Mouse (Mus musculus) erythroid progenitor cell, adult 5-6 weeks (primary cell): Measurements from ENCODE around the gene Ptk7. TPM values are rescaled to one million over a fixed set of nuclear protein-coding genes. Genes with fewer than 3 reads are reported as not detected.

Source experiments
- ATAC-seq: replicated peaks from 2 replicates; pipeline ENCODE4 v1.8.0; 2016; ENCODE audit warnings: moderate number of reproducible peaks, mild to moderate bottlenecking, moderate TSS enrichment, inconsistent platforms; ENCODE audit not compliant: poor library complexity, low FRiP score, severe bottlenecking
- total RNA-seq, 2 experiments: library from RNA; stranded (forward) in 1 of 2; stranded (reverse) in 1 of 2; fragments of 150-400 nt in 1 of 2; fragments of 186-747, 209-891 nt in 1 of 2; gene quantifications; 2 replicates each; pipeline versions ENCODE4 v1.2.3 to v1.2.4; 2015 to 2017; ENCODE audit warnings: low replicate concordance in 2 of 2

The Ptk7 gene
- total RNA-seq, 2 experiments from 2014 or later = 0.30 TPM; not detected in 1

DNA sequence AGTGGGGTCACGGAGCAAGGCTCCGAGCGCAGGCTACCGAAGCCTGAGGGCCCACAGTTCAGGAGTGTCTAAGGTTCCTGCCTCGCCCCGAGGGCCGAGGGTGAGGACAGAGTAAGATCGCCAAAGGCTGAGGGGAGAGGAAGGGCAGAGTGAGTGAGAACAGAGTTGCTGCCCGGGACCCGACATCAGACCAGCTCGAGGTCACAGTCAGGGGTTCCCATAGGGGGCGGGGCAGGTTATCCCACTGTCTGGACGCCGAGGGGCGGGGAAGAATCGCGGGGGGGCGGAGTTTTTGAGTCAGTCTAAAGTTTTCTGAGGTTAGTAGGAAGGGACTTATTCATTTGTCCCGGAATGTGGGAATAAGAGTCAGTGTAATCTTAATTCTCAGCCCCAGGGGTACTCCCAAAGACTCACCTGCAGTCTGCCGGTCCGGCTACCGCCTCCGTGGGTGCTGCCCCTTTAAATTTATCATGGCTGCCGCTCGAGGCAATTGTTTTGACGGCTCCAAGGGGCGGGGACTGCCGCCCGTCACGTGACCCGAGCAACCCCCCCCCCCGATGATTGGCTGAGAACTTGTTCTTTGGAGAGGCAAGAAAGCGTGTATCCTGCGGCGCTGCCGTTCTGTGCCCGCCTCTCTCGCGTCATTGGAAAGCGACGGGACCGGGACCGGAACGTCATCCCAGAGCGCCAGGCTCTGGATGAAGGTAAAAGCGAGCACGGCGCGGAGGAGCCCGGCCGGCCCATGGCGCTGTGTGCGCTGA, 16.4 kb upstream of the Ptk7 start, which contains the start of the genes Klc4 and Mrpl2:
Klc4 (minus strand) TSS at position 462 of the 761 bp plus-strand sequence.
Mrpl2 (plus strand) TSS at position 669 of the 761 bp plus-strand sequence.
- ATAC-seq = peak; percentile 83

DNA sequence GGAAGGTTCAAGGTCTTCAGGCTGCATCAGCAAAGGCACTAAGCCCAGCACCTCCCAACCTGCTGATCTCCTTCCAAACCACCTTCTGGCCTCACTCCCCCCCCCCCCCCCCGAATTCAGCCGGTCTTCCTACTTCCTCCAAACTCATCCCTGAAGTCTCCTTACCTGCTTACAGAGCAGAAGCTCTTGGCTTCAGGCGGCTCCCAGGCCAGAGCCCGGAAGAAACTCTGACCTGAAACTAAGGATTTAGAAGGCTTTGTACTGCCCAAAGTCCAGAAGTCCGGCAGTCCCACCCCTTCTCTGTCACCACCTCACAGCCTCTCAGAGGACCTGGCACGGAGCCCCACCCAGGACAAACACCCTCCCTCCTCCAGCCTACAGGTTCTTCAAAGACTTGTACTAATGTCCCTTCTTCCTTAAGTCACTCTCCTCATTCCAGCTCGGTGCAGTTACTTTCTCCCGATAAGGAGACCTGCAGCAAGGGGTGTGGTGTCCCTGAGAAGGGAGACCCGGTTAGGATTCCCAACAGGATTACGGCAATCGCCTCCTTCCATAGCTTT, 15.7 kb upstream of the Ptk7 start:
- ATAC-seq = 0 out of 2 replicates have a peak, but pooled peaks have one; percentile 6

- no peak for ATAC-seq
Observed at GRCm38 (mm10) chr17:46644152-46644805, 15.0 kb upstream of the Ptk7 start.

DNA sequence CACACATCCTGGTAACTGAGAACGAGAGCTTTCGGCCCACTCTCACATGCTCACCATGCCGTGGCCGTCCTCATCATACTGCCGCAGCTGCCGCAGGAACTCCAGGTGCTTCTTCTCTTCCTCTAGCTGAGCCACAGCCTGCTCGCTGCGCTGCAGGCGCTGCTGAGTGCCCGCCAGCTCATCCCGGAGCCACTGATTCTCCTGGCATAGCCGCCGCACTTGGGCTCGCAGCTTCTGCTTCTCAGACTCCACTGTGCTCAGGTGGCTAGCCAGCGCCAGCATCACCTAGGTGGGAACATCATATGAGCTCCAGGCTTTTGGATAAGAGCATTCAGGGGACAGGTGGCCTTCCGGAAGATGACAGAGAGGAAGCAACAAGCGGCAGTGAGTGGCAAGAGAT, 12.8 kb upstream of the Ptk7 start:
- no peak for ATAC-seq

GRCm38 (mm10) chr17:46639929-46640328, 10.6 kb upstream of the Ptk7 start:
- no peak for ATAC-seq

DNA sequence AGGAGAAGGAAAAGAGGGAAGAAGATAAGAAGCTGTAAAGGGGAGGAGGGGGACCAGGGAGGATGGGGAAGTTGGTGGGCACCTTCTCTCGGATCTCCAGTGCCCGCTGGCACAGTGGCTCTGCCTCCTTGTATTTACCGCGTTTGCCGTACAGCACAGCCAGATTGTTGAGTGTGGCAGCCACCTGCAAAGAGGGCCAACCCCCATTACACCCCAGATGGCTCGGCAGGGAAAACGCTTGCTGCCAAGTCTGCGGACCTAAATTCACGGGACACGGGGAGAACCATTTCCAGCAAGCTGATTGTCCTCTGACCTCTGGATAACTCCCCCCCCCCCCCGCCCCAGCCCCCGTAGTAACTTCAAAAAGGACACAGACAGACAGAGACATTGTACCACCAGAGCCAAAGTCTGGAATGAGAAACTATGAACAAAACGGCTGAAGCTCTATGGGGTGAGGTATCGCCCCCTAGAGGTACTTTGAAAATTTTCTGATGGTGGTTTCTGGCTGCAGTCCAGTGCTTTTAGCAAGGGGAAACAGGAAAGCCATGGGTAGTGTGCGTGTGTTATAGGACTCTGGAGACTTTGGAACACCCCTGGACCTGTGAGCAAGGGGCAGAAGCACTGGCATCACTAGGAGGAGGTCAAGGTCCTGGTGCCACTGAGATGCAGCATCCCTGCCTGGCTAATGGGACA, 7.7 kb upstream of the Ptk7 start:
- no peak for ATAC-seq

- no peak for ATAC-seq
Observed at GRCm38 (mm10) chr17:46629685-46630441, 559 bp upstream of the Ptk7 start.

DNA sequence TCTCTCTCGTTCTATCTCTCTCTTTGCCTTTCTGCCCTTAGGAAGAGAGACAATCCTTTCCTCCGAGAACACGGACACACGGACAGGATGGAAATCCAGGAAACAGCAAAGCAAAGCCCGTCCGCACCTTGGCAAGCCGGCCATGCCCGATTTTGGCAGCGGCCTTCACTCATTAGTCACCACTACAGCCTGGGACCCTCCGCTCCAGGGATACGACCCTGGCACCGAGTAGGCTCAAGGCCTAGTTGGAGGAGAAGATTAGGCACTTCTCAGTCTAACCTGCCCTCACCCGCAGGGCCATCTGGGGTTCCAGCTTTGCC, 873 bp downstream of the Ptk7 start:
- no peak for ATAC-seq

- ATAC-seq = no peak
Observed at GRCm38 (mm10) chr17:46627409-46627808, 1.9 kb downstream of the Ptk7 start.

DNA sequence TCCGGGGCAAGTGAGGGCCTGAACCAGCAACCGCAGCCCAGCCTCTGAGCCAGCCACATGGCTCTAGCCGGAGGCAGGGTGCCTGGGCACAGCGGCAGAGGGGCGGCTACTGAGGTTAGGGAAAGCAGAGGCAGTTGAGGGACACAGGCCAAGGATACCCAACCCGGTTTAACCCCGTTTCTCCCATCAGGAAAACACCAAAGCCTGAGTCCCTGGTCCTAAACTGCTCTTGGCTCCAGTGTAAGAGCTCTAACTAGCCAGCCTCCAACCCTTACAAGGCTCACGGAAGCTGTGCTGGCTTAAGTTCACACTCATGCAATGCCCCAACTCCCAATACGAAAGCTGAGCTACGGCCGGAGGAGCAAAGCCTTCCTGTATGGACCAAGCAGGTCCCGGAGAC, 4.7 kb downstream of the Ptk7 start:
- no peak for ATAC-seq

- no peak for ATAC-seq
Observed at GRCm38 (mm10) chr17:46623819-46624557, 5.3 kb downstream of the Ptk7 start.

GRCm38 (mm10) chr17:46622269-46622668, 7.0 kb downstream of the Ptk7 start:
- ATAC-seq = no peak

DNA sequence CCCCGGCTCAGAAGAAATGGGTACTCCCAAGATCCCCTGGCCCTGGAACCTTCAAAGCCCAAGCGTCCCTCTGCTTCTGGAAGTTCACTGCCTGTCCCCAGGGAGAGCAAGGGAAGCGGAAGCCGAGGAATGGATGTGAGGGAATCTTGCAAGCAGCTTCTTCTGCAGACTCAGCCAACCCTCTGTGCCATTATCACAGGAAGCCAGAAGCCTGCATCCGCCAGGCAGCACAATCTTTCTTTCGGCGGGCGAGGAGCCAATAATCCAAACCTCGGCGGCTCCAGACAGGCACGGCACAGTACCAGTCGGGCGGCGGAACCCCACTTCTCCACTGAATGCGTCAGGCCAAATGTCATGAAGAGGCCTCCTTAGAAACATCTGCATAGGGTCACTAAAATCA, 8.0 kb downstream of the Ptk7 start:
- no peak for ATAC-seq

DNA sequence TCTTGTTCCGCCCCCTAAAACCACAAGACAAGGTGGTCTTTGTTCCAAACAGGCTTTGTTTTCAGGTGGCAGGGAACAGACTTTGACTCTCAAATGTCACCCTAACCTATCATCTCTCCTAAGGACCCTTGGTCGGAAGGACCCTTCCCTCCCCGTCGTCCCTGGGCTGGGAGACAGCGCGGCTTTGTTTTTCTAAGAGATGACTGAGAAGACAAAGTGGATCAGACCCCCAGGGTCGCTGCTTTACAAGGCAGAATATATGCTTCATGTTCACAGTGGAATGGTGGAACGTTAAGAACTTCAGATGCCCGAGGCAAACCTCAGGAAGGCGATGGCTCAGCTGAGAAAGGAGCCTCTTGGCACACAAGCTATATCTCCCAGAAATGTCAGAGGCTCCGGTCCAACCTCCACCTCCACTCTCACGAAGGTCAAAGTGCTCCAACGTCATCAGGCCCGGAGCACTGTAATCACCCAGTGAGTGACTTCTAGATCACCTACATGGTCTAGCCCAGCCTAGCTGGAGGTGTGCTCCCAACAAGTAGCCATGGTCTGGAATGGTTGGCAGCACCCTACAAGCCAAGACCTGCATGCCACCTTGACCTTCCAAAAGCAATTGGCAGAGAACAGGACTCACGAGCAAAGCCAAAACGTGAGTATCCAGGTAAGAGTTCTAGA, 9.5 kb downstream of the Ptk7 start:
- ATAC-seq = no peak

DNA sequence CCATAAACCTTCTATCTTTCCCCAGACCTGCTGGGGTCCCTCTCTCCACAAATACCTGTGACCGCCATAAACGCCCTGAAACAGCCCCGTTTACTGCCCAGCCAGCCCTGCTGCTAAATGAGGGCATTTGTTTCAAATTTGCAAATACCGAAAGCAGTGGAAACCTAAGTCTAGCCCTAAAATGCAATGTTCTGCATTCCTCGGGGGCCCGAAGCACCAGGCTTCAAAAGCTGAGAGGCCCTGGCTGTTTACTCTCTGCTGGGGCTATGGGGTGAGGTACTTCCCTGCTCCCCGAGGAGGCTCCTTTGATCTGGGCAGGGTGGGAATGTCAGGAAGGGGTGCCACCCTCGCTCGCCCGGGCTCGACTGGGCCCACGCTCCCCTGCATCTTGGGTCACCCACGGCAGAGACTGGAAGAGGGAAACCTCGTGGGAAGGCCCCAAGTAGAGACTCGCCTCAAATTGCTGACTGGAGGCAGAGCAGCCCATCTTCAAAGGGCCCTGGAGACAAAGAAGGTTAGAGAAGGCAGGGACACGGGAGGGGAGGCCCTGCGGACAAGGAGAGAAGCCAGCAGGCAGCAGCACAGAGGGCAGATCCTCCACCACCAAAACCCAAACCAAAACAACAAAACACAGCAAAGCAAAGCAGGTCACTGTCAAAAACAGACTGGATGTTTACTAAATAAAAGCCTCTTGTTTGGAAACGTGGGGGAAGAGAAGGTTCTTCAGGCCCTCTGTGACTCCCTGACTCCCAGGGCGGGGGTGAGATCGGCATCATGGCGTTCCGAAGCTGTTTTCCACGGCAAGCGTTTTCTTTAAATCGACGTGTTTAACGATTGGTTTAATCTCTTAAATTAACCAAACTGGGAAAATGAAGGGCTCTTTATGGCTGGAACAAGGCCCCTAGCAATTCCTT, 10.3 kb downstream of the Ptk7 start:
- ATAC-seq = no peak

DNA sequence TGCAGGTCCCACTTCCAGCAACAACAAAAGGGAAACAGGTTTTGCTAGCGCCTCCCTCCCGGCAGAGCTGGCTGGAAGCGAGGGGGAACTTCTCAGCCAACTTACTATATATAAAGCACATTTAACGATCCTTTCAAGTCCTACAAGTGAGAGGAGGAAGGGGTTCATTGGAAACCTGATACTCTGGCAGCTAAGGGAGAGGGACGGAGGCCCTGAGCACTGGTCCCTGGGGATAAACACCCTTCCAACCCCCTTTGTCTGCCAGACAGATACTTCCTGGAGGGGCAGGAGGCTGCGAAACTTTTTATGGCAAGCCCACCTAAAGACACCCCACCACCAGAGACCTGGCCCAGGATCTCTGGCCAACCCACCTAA, 10.9 kb downstream of the Ptk7 start:
- ATAC-seq = no peak

DNA sequence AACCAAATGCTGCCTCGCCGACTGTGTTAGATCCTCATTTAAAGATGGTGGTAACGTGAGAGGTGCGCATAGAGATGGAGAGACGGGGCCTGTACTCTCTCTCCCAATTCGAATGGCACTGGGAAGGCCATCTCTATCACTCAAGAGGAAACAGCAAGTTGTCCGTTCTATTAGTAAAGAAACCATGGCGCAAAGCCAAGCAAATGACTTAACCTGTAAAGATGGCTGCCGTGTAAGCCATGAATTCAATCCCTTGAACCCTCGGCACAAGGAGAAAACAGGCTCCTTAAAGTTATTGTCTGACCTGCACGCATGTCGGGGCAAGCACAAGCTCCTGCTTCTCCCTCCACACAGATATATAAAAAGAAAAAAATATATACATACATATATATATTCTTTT, 11.5 kb downstream of the Ptk7 start:
- ATAC-seq = no peak

- no peak for ATAC-seq
Observed at GRCm38 (mm10) chr17:46613229-46613628, 16.1 kb downstream of the Ptk7 start.
